Mouse (Mus musculus): ENCODE measurements around the gene Eefsec.

The Eefsec gene

GRCm38 (mm10) chr6:88254082-88254481 is 192.3 kb downstream of the Eefsec start:
- no peak for DNase-seq

DNA sequence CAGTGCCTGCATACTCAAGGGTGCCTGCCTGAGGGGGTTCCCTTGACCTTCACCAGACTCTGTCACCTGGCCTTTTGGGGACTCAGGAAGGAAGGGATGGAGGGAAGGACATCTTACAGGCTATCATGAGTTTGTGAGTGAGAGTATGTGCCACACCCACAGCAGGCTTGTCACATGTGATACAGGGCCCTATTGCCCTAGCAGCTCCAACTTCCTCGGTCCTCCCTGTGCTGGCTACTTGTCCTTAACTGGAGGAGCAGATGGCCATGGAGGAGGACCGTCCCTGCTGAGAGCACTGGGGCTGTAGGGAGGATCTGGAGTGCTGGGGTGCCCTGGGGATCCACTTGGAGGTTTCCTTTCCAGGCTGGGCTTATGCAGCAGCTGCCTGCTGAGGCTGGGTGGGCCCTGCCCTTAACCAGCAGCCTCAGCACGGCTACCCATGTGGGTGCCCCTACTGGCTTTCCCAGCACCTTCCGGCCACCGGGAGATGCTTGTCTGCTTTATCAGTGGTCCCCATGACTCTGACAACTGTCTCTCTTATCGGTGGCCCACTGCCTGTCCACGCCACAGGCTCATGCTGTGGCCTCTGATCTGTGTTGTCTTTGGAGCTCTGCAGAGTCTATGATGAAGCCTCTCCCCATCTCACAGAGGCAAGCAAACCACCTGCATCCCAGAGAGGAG is 194.4 kb downstream of the Eefsec start:
- no peak for DNase-seq

DNA sequence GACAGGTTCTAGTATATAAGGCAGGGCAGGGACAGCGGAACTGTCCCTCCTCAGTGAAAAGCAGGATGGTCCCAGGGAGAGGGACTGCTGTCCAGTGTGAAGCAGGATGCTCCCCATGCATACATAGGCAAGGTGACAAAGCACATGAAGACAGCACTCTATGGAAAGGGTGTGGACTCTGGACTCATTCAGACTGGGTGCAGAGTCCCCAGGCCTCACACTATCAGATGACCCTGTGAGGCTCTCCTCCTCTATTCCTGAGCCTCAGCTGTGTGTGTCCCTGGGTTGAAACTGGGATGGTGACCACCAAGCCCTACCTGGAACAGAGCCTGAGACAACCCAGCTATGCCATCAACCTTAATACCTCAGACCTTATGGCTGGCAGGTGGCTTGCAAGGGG is 194.9 kb downstream of the Eefsec start:
- DNase-seq = no peak

DNA sequence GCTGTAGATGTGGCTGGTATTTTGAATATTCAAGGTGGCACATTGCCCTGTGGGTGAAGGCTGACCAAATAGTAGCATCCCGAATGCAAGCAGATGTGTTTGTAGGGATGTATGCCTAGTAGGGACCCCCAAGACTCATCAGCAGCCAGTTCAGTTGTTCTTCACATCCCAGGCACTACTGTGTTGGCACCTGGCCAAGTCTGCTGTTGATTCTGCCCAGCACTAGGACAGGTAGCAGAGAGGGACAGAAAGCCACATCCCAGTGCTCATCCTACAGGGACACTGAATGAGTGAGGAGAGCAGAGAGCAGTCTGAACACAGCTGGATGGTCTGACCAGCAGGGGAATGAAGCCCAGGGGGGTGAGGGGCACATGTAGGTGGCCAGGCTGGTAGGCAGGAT is 197.1 kb downstream of the Eefsec start:
- no peak for DNase-seq

DNA sequence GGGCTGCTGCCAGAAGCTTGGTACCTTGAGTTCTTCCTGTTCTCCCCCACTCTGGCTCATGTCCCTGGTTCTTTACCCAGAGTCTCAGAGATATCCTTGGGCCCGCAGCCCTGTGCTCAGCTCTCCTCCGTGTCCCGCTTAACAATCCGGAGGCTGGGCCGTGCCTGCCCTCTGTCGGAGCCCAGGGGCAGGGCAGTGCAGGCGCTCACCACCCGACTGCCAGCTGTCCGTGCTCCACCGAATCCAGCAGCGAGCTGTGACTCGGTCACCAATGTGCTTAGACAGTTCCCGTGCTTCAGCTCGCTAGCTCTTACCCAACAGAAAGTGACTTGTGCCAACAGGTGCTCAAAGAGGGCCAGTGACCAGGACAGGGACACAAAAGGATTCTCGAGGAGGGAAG is 203.7 kb downstream of the Eefsec start:
- DNase-seq = no peak

DNA sequence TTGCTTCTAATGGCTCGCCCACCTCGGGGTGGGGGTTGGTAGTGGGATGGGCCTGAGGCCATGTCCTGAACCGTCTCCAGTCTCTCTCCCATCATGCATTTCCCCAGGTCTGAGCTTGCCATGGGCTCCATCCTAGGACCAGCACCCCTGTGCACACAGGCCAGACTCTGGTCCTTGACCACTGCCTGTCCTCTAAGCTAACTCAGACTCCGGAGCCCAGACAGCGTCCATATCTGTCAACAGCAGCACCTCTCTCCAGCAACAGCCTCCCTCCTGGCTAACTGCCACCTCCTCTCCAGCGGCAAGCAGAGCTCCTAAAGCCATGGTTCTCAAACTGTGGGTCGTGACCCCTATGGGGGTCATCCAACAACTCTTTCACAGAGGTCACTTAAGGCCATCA is 209.8 kb downstream of the Eefsec start:
- no peak for DNase-seq

DNA sequence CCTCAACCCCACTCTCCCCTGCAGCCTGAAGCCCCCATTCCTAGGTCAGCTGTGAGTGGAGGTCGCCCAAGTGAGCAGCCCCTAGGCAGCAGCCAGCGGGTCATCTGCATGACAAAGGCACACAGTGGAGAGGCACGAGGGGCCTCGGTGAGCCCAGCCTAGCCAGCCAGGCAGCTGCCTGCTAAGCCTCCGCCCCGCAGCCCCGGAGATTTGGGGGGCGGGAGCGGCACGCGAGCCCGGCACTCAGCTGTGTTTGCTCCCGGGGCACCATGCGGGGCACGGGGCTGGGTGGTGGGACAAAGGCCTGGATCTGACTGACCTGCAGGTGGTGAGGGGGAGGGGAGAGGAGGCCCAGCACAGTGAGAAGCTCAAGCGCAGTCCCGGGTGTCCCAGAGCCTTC is 210.4 kb downstream of the Eefsec start:
- no peak for DNase-seq

GRCm38 (mm10) chr6:88235461-88235860 is 210.9 kb downstream of the Eefsec start:
- DNase-seq = no peak

DNA sequence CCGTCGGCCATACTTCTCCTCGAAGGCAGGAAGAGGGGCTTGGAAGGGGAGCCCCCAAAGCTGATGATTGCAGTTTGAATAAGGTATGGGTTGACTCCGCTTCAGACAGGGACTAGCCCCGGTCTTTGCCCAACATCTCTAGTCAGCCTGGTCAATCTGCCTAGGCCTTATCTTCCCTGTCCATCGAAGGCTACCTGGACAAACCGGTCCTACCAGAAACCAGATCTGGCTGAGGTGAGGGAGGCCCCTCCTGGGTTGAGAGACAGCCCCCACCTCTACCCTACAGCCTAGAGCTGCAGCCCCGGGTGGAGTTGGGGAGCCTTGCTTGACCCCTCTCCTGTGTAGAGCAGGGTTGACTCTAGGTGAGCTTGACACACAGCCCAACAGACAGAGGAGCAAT is 212.3 kb downstream of the Eefsec start:
- DNase-seq = no peak

GRCm38 (mm10) chr6:88232221-88232620 is 214.1 kb downstream of the Eefsec start:
- no peak for DNase-seq

DNA sequence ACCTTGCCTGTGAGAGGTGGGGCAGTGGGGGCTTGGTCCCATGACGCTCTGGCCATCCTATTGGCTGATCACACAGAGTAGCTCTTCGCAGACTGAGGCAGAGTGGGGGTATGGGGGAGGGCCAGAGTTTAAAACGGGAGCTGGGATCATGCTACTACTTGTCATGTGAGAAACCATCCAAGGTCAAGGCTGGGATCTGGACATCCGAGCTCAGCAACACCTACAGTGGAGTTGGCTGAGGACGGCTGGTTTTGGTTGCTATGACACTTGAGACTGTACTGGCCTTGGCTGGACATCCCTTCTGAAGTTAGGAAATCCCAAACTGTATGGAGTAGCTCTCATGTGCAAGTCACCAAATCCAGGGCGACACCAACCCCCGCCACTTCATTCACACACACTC is 214.5 kb downstream of the Eefsec start:
- DNase-seq = no peak

- DNase-seq = no peak
Measured at GRCm38 (mm10) chr6:88229221-88229620, 217.1 kb downstream of the Eefsec start.

DNA sequence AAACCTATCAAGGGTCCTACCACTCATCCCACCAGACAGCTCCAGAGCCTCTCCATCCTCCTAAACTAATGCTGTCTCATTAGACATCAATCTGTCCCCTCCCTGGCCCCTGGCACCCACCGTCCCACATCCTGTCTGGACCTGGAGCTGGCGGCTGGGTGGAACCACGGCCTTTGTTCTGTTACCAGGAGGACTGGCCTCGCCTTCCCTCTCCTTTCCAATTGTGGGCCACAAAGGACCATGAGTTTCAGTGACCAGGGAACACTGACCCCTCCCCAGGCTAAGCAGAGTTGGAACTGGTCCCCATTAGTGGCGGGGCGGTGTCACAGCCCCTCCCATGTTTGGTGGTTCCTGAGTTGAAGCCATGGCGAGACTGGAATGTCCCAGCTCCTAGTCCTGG is 218.8 kb downstream of the Eefsec start:
- no peak for DNase-seq

GRCm38 (mm10) chr6:88226570-88226994 is 219.8 kb downstream of the Eefsec start:
- no peak for DNase-seq

DNA sequence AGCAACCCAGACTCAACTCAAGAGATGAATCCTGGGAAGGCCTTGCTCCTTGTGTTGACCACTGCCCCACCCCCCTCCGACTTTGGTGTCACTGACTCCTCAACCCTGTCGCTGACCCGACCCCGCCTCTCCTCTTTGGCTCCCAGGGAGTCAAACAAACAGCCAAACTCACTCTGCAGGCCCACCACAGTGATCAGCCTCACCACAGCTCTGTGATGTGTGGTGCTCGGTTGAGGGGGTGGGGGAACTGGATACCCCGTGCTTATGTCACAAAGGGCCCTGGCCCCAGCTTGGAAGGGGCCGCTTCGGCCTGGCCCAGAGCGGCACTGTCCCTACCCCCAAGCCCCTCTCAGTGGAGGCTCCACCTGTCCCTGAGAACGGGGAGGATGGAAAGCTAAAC is 224.4 kb downstream of the Eefsec start, which contains the start of gene Dnajb8:
Gene Dnajb8, plus strand, starts transcription at position 301 of the 400 bp plus-strand sequence.
- DNase-seq = no peak

- DNase-seq = no peak
Measured at GRCm38 (mm10) chr6:88219094-88219493, 227.2 kb downstream of the Eefsec start.

DNA sequence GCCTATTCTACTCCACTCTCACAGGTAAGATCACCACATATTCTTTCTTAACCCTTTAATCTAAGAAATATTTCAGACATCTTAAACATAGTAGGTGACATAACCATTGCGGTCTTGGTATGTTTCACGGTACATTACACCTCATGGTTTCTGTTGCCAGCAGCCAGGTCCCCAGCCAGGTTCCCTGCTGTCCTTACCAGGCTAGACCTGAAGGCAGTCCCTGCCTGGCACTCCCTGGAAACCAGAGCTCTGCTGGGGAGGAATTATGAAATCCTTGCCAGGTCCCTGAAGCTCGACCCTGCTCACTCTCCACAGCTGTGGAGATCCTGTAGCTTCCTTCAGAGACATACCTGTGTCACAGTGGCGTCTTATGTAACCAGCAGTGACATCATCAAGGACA is 230.1 kb downstream of the Eefsec start:
- no peak for DNase-seq

DNA sequence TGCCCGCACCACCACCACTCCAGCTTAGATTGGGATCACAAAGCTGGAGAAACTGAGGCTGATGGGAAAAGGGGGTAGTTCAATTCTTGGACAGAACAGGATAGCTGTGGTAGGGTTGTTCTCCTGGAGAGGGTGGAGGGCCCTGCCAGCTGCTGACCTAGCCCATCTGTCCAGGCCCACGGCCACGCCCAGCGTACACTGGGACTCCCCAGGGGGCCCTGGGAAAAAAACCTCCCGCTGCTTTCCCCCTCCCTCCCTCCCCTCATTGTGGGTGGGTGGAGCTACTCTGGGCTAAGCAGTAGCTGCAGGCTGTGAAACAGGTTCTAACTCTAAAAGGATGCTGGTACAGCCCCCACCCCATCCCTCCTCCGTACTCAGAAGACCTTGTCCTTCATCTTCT is 230.5 kb downstream of the Eefsec start:
- no peak for DNase-seq

DNA sequence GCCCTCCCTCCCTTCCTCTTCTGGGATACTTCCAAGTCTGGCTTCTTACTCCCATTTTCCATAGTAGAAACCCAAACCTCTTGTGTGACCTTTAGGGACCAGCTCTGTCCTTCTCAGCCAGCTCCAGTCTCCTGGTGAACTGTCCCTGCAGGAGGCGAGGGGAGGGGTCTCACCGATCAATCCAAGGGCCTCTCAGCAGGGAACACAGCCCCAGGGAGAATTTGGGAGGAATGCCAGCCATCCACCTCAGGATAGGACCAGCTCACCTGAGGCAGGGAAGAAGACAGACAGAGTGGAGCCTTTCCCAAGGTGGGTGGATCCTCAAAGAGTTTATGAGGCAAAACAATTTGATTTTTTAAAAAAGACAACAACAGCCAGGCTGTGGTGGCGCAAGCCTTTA is 236.2 kb downstream of the Eefsec start:
- DNase-seq = no peak

DNA sequence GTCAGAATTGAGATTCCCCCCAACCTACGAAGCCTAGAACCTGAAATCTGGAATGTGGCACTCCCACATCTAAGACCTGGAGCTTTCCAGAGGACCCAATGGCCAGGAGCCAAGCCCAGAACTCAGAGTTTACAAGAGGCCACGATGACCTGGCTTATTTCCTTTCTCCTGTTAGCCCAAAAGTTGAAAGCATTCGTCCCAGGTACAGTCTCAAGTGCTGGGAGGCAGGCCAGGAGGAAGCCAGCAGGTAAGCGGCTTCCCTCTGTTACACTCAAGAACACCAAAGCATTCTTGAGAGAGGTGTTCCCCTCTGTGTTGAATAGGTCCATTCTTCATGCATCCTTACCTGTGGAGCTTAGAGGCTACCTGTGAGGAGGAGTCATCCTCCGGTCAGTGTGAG is 236.9 kb downstream of the Eefsec start:
- DNase-seq = no peak

GRCm38 (mm10) chr6:88208321-88208720 is 238.0 kb downstream of the Eefsec start:
- DNase-seq = no peak

DNA sequence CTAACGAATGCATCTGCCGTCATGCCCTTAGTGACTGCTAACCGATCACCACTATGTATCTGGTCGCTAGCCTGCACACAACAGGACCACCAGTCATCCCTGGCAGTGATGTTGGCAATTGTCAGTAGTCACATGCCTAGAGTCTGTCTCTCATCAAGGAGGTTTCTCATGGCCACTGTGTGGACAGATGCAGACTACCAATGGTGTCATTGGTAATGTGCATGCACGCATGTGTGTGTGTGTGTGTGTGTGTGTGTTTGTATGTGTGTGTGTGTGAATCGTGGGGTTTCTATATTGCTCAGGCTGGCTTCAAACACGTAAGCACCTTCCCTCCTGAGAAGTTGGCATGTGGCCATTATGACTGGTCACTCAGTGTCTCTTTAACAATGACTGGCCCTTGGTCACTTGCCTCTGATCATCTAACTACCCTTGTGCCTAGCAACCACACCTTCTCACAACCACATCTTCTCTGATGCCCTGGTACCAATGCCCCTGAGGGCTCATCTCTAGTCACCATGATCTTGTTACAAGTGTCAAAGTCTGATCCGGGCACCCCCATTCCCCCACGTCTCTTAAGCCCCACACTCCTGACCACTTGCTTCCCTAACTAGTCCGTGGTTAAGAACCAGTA is 238.8 kb downstream of the Eefsec start:
- no peak for DNase-seq
